Mouse (Mus musculus) liver, postnatal 0 days (tissue): ENCODE results near the gene Gm2174.

Source experiments
- CTCF ChIP-seq: sonication (generic); IDR thresholded peaks from 2 replicates; pipeline ENCODE4 v1.5.1; 2016; ENCODE audit warnings: antibody characterized with exemption, low read depth
- EP300 ChIP-seq: IDR thresholded peaks from 2 replicates; pipeline ENCODE4 v1.6.1; 2016; ENCODE audit warnings: antibody characterized with exemption, low read depth, mild to moderate bottlenecking

GRCm38 (mm10) chrX:56477553-56477952 lies 29.8 kb downstream of the Gm2174 start:
- TF ChIP-seq EP300, result no peak
- TF ChIP-seq CTCF, result no peak
